Mouse (Mus musculus) intestine, postnatal 0 days (tissue): Measurements from ENCODE around the gene Hes3. TPM values are rescaled to one million over a fixed set of nuclear protein-coding genes. Genes with fewer than 3 reads are reported as not detected.

Experiments
- ATAC-seq: fragments of 200-750 bp; cut with Nextera tagmentation; 2 replicates; pipeline ENCODE4 v1.8.0; 2017; ENCODE audit warnings: mild to moderate bottlenecking, moderate TSS enrichment, moderate library complexity
- H3K27ac ChIP-seq: fragments of 300-500 bp; sonication (generic); 2 replicates; pipeline ENCODE4 v1.5.1; 2014; ENCODE audit warnings: mild to moderate bottlenecking, low read depth, low read length, moderate library complexity
- H3K27me3 ChIP-seq: fragments of 300-500 bp; sonication (generic); replicated peaks from 2 replicates; pipeline ENCODE4 v1.6.1; 2014; ENCODE audit warnings: low read length, mixed read lengths; ENCODE audit not compliant: control insufficient read depth, insufficient read depth
- H3K36me3 ChIP-seq: fragments of 300-500 bp; sonication (generic); 2 replicates; pipeline ENCODE4 v1.6.1; 2014; ENCODE audit warnings: mild to moderate bottlenecking, moderate library complexity; ENCODE audit not compliant: control insufficient read depth, insufficient read depth
- H3K4me1 ChIP-seq: fragments of 300-500 bp; sonication (generic); replicated peaks from 2 replicates; pipeline ENCODE4 v1.6.1; 2014; ENCODE audit warnings: antibody characterized with exemption, low read length, mixed read lengths; ENCODE audit not compliant: control insufficient read depth, insufficient read depth
- H3K4me2 ChIP-seq: fragments of 300-500 bp; sonication (generic); replicated peaks from 2 replicates; pipeline ENCODE4 v1.6.1; 2014; ENCODE audit warnings: low read depth, mild to moderate bottlenecking, moderate library complexity
- H3K4me3 ChIP-seq: fragments of 300-500 bp; sonication (generic); 2 replicates; pipeline ENCODE4 v1.5.1; 2014; ENCODE audit warnings: low read depth, low read length
- H3K9ac ChIP-seq: fragments of 300-500 bp; sonication (generic); 2 replicates; pipeline ENCODE4 v1.6.1; 2014; ENCODE audit warnings: mild to moderate bottlenecking, low read depth, low read length
- H3K9me3 ChIP-seq: fragments of 300-500 bp; sonication (generic); 2 replicates; pipeline ENCODE4 v1.6.1; 2016; ENCODE audit warnings: mixed run types; ENCODE audit not compliant: control insufficient read depth
- CTCF ChIP-seq: sonication (generic); IDR thresholded peaks from 2 replicates; pipeline ENCODE4 v1.5.1; 2016; ENCODE audit warnings: low read depth, mild to moderate bottlenecking, control low read depth, antibody characterized with exemption, moderate library complexity
- WGBS: fragments of 180-500 bp; shearing (Covaris S2); extraction: QIAGEN DNeasy Blood & Tissue Kit; methylation state at CpG from one replicate; pipeline ENCODE4 v1.1.7; 2014; 5-methylcytosine and 5-hydroxymethylcytosine counted together
- polyA plus RNA-seq: library from polyadenylated mRNA; unstranded; fragments of >200 nt; fragmentation: Nextera tagmentation; extraction: Ambion mirVana; gene quantifications from 2 replicates; pipeline ENCODE4 v1.2.1, GENCODE M21; 2015

Hes3 gene
- polyA plus RNA-seq, 1 experiment from 2014 or later, result not detected

DNA sequence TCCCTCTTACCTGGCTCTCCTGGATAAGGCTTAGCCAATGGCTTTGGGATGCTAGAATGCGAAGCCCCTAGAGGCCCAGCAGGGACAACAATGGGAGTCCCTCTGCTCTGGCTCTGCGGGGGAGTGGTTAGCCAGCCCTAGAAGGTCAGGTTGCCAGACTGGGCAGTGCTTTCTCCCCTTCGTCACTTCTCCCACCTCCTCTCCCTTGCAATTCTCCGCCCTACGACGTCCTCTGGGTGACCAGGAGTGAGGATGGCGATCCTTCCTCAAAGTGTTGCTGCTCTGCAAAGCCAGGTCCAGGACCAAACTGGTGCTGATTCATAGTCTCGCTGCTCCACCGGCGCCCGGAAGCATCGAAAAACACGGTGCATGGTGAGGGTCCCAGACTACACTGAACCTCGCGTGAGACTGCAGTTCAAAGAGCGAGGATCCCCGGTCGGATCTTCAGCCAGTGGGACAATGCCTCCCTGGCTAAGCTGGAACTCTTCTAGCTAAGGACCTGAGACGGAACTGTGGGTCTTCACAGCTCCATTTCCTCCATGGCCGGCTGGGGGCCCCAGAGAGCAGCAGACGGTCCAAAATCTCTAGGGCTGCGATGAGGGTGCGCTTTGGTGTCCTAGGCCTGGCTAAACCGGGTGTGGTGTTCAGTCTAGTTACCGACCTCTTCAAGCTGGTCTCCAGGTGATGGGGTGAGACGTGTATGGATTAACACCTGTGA lies 27.2 kb upstream of the Hes3 start, which contains the start of gene Rnf207:
Rnf207 (minus strand) TSS at position 477 of the 718 bp plus-strand sequence.
- Histone ChIP-seq H3K4me3 (peak within 1 kb of the TSS; percentile 20), H3K27ac (no peak within 1 kb of the TSS), H3K4me2 (peak within 1 kb of the TSS; percentile 55), H3K4me1 (no peaks in the 10 kb centered on the region), H3K36me3 (no peaks in the 10 kb centered on the region), H3K27me3 (peaks cover 39% of the 10 kb centered on the region), H3K9ac (no peak within 1 kb of the TSS), H3K9me3 (no peaks in the 10 kb centered on the region)
- TF ChIP-seq CTCF, result peak; percentile 75
- ATAC-seq, result 0 out of 2 replicates have a peak, but pooled peaks have one; percentile 14
- 4% methylated on average over 26 of the region's 26 CpGs for WGBS

DNA sequence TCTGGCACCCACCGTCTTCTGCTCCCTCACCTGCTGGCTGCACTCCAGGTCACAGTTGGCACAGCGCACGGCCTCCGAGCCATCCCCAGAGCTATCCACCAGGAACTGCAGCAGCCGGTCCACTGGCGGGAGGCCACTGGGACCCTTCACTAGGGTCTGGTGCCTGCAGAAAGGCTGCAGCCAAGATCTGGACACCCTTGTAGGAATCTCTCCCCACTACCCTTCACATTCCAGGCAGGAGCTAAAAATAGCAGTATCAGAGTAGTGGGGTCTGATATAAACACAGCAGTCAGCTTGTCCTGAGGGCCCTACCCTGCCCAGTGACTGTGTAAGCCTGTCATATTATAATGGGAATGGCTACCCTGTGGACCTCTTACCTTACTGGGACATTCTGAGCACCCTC lies 26.2 kb upstream of the Hes3 start:
- Histone ChIP-seq H3K9me3 (no peaks in the 10 kb centered on the region), H3K4me3 (no peak overlapping the region), H3K36me3 (no peaks in the 10 kb centered on the region), H3K9ac (no peak overlapping the region), H3K4me1 (no peaks in the 10 kb centered on the region; the same call in 1 of the 2 replicates), H3K4me2 (no peak overlapping the region), H3K27me3 (peaks cover 49% of the 10 kb centered on the region), H3K27ac (no peak overlapping the region)
- no peak for TF ChIP-seq CTCF
- WGBS, result 85% methylated on average over 6 of the region's 6 CpGs
- ATAC-seq, result no peak

DNA sequence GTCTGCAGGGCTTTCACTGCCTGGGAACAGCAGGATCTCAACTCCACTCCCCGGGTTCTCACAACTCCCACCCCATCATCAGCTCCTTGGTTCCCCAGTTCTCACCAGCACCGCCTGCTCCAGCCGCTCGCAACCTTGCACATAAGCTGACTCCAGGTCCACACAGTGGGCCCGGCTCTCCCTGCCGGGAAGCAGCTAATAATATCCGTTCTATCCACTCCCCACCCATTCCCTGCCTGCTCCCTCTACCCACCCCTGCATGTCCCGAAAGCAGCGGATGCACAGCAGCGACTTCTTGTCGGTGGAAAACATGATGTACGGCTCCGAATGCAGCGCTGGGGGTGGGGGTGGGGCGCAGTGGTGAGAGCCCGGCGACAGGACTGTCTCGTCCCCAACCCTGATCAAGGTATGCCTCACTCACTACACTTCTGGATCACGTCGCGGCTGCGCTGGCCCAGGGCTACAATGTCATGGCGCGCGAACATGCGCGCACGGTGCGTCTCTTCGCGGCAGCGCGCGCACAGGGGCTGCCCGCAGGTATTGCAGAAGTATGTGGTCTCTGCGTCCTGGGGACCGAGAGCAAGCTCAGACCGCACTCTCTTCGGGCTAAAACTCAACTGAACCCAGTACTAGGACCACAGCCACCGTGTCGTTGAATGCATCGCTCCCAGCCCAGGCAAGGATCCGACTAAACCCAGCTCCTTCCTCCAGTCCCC lies 24.2 kb upstream of the Hes3 start:
- Histone ChIP-seq H3K4me3 (peak overlapping the region; percentile 9), H3K4me2 (peak overlapping the region; percentile 35; the same call in 1 of the 2 replicates), H3K9me3 (no peaks in the 10 kb centered on the region), H3K36me3 (no peaks in the 10 kb centered on the region), H3K4me1 (no peaks in the 10 kb centered on the region; the same call in 1 of the 2 replicates), H3K9ac (no peak overlapping the region), H3K27ac (no peak overlapping the region), H3K27me3 (peaks cover 64% of the 10 kb centered on the region)
- TF ChIP-seq CTCF, result no peak
- no peak for ATAC-seq
- 3% methylated on average over 43 of the region's 43 CpGs for WGBS

DNA sequence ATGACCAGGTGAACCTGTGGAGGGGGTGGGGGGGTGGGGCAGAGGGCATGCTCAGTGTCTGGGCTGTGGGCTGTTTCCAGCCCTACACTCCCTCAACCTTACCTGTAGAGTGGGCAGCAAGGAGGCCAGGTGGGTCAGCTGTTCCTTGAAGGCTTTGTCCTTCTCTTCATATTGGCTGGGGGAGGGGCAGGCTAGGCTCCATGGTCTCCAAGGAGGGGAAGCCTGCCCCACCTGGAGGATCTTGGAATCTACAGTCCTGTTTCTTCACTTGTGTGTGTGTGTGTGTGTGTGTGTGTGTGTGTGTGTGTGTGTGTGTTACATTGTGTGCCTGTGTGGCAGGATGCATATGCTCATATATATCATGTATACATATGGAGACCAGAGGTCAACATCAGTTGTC lies 22.5 kb upstream of the Hes3 start:
- Histone ChIP-seq H3K36me3 (0 out of 2 replicates have a peak, but pooled peaks cover 1% of the 10 kb centered on the region), H3K27ac (no peak overlapping the region), H3K4me1 (no peaks in the 10 kb centered on the region; the same call in 1 of the 2 replicates), H3K9me3 (no peaks in the 10 kb centered on the region), H3K27me3 (peaks cover 64% of the 10 kb centered on the region), H3K4me3 (no peak overlapping the region), H3K9ac (no peak overlapping the region), H3K4me2 (peak overlapping the region; percentile 67; the same call in 1 of the 2 replicates)
- peak; percentile 61 for TF ChIP-seq CTCF
- peak; percentile 22; the same call in 1 of the 2 replicates for ATAC-seq

DNA sequence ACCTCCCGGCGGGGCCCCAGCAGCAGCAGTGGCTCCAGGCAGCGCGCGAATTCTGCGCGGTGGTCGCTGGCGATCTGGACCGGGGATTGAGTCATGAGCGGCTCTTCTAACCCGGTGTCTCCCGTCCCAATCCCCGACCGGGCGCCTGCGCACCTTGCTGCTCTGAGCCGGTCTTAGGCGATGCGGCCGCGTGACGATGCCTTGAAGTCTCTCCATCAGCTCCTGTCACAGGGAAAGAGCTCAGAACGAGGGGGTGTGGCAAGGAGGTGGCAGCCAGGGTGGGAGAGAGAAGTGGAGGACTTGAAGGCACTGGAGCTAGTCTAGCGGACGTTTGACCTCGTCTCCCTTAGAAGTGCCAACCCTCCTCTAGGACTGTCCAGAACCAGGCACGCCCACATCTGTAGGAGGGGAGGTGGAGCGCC lies 21.8 kb upstream of the Hes3 start:
- ATAC-seq, result 0 out of 2 replicates have a peak, but pooled peaks have one; percentile 23
- no peaks in the 10 kb centered on the region for H3K9me3 ChIP-seq
- H3K4me3 ChIP-seq, result peak overlapping the region; percentile 34
- no peaks in the 10 kb centered on the region; the same call in 1 of the 2 replicates for H3K4me1 ChIP-seq
- peak overlapping the region; percentile 67 for H3K4me2 ChIP-seq
- H3K27me3 ChIP-seq, result peaks cover 64% of the 10 kb centered on the region
- H3K27ac ChIP-seq, result no peak overlapping the region
- TF ChIP-seq CTCF, result no peak
- H3K9ac ChIP-seq, result no peak overlapping the region
- WGBS, result under 1% methylated on average over 29 of the region's 29 CpGs
- peaks cover 6% of the 10 kb centered on the region; the same call in 1 of the 2 replicates for H3K36me3 ChIP-seq

DNA sequence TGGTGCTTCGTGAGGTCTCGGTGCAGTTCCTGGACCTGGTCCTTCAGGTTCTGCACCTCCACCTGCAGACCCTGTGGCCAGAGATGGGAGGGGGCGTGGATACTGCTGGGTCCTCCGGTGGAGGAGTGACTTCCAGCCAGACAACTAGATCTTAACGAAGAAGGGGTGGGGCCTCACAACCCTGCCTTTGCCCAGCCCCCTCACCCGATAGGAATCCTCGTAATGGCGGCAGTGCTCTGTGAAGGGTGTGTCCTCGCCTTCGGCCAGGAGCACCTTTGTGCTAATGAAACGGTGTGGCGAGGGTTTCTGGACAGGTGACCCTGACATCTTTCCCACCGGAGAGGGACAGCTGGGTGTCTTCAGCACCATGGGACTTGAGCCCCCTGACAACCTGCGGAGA lies 20.7 kb upstream of the Hes3 start:
- H3K9ac ChIP-seq, result no peak overlapping the region
- WGBS, result 4% methylated on average over 14 of the region's 14 CpGs
- no peak for ATAC-seq
- peak overlapping the region; percentile 34 for H3K4me3 ChIP-seq
- H3K9me3 ChIP-seq, result no peaks in the 10 kb centered on the region
- H3K4me1 ChIP-seq, result no peaks in the 10 kb centered on the region; the same call in 1 of the 2 replicates
- peaks cover 6% of the 10 kb centered on the region; the same call in 1 of the 2 replicates for H3K36me3 ChIP-seq
- H3K27me3 ChIP-seq, result peaks cover 56% of the 10 kb centered on the region
- peak overlapping the region; percentile 67 for H3K4me2 ChIP-seq
- no peak for TF ChIP-seq CTCF
- H3K27ac ChIP-seq, result no peak overlapping the region
